Mouse (Mus musculus) stomach, embryonic 14.5 days (tissue): Measurements from ENCODE around the gene Lamc3. TPM values are rescaled to one million over a fixed set of nuclear protein-coding genes. Genes with fewer than 3 reads are reported as not detected.

ENCODE experiments used
- ATAC-seq: fragments of 200-750 bp; cut with Nextera tagmentation; 2 replicates; pipeline ENCODE4 v1.8.0; 2017; ENCODE audit warnings: low read depth, moderate TSS enrichment; ENCODE audit not compliant: insufficient number of reproducible peaks, insufficient read depth, low FRiP score
- H3K27ac ChIP-seq: fragments of 300-500 bp; sonication (generic); 2 replicates; pipeline ENCODE4 v1.5.1; 2014; ENCODE audit warnings: mild to moderate bottlenecking, low read length, moderate library complexity, mixed read lengths
- H3K27me3 ChIP-seq: fragments of 300-500 bp; sonication (generic); 2 replicates; pipeline ENCODE4 v1.6.1; 2014; ENCODE audit warnings: low read length, control low read depth, mixed read lengths; ENCODE audit not compliant: control insufficient read depth, insufficient read depth
- H3K36me3 ChIP-seq: fragments of 300-500 bp; sonication (generic); 2 replicates; pipeline ENCODE4 v1.6.1; 2014; ENCODE audit warnings: mild to moderate bottlenecking, control low read depth, low read length, moderate library complexity, mixed read lengths; ENCODE audit not compliant: control insufficient read depth, insufficient read depth
- H3K4me1 ChIP-seq: fragments of 300-500 bp; sonication (generic); 2 replicates; pipeline ENCODE4 v1.6.1; 2014; ENCODE audit warnings: low read length, control low read depth, mixed read lengths; ENCODE audit not compliant: control insufficient read depth, insufficient read depth
- H3K4me2 ChIP-seq: fragments of 300-500 bp; sonication (generic); replicated peaks from 2 replicates; pipeline ENCODE4 v1.6.1; 2014; ENCODE audit warnings: low read depth, low read length, control low read depth
- H3K4me3 ChIP-seq: fragments of 300-500 bp; sonication (generic); 2 replicates; pipeline ENCODE4 v1.5.1; 2014; ENCODE audit warnings: low read depth, low read length, control low read depth
- H3K9ac ChIP-seq: fragments of 300-500 bp; sonication (generic); replicated peaks from 2 replicates; pipeline ENCODE4 v1.6.1; 2014; ENCODE audit warnings: low read depth, mild to moderate bottlenecking, control low read depth, low read length, moderate library complexity, mixed read lengths
- H3K9me3 ChIP-seq: fragments of 300-500 bp; sonication (generic); 2 replicates; pipeline ENCODE4 v1.6.1; 2016; ENCODE audit warnings: low read depth, low read length, control low read depth; ENCODE audit not compliant: control insufficient read depth
- WGBS: fragments of 180-500 bp; shearing (Covaris S2); extraction: QIAGEN DNeasy Blood & Tissue Kit; methylation state at CpG from one replicate; pipeline ENCODE4 v1.1.7; 2014; 5-methylcytosine and 5-hydroxymethylcytosine counted together
- polyA plus RNA-seq: library from polyadenylated mRNA; unstranded; fragments of >200 nt; fragmentation: Nextera tagmentation; extraction: Ambion mirVana; gene quantifications from 2 replicates; pipeline ENCODE4 v1.2.1, GENCODE M21; 2014

Gene Lamc3
- polyA plus RNA-seq, 1 experiment from 2014 or later = 0.36 TPM

GRCm38 (mm10) chr2:31884806-31885205 is 2.3 kb upstream of the Lamc3 start:
- ATAC-seq = no peak
- H3K4me3 ChIP-seq = no peak overlapping the region
- no peak overlapping the region for H3K27ac ChIP-seq
- H3K4me1 ChIP-seq = peaks cover 5% of the 10 kb centered on the region; the same call in 1 of the 2 replicates
- H3K9me3 ChIP-seq = no peaks in the 10 kb centered on the region
- no peak overlapping the region for H3K4me2 ChIP-seq
- no peak overlapping the region for H3K9ac ChIP-seq
- no peaks in the 10 kb centered on the region for H3K36me3 ChIP-seq
- H3K27me3 ChIP-seq = peaks cover 22% of the 10 kb centered on the region
- WGBS = 21% methylated on average over 6 of the region's 6 CpGs

- Histone ChIP-seq H3K4me2 (no peak overlapping the region), H3K4me3 (no peak overlapping the region), H3K27me3 (peaks cover 22% of the 10 kb centered on the region), H3K36me3 (no peaks in the 10 kb centered on the region), H3K9ac (no peak overlapping the region), H3K27ac (no peak overlapping the region), H3K9me3 (no peaks in the 10 kb centered on the region), H3K4me1 (peaks cover 5% of the 10 kb centered on the region; the same call in 1 of the 2 replicates)
- ATAC-seq = no peak
- 44% methylated on average over 1 of the region's 1 CpGs for WGBS
These were observed 1.8 kb downstream of the Lamc3 start for GRCm38 (mm10) chr2:31888871-31889270.

GRCm38 (mm10) chr2:31891219-31891618 is 4.1 kb downstream of the Lamc3 start:
- H3K9me3 ChIP-seq = no peaks in the 10 kb centered on the region
- H3K27ac ChIP-seq = no peak overlapping the region
- no peak overlapping the region for H3K4me3 ChIP-seq
- H3K9ac ChIP-seq = no peak overlapping the region
- H3K4me1 ChIP-seq = peaks cover 5% of the 10 kb centered on the region; the same call in 1 of the 2 replicates
- WGBS = 87% methylated on average over 2 of the region's 2 CpGs
- no peaks in the 10 kb centered on the region for H3K36me3 ChIP-seq
- H3K27me3 ChIP-seq = peaks cover 18% of the 10 kb centered on the region
- no peak overlapping the region for H3K4me2 ChIP-seq
- ATAC-seq = no peak

GRCm38 (mm10) chr2:31893110-31893669 is 6.1 kb downstream of the Lamc3 start:
- Histone ChIP-seq H3K27ac (no peak overlapping the region), H3K36me3 (no peaks in the 10 kb centered on the region), H3K4me2 (no peak overlapping the region), H3K4me3 (no peak overlapping the region), H3K27me3 (0 out of 2 replicates have a peak, but pooled peaks cover 3% of the 10 kb centered on the region), H3K4me1 (no peaks in the 10 kb centered on the region), H3K9me3 (no peaks in the 10 kb centered on the region), H3K9ac (no peak overlapping the region)
- WGBS = 55% methylated on average over 10 of the region's 10 CpGs
- no peak for ATAC-seq

GRCm38 (mm10) chr2:31894221-31894870 is 7.3 kb downstream of the Lamc3 start:
- no peaks in the 10 kb centered on the region for H3K4me1 ChIP-seq
- H3K4me2 ChIP-seq = no peak overlapping the region
- no peaks in the 10 kb centered on the region for H3K9me3 ChIP-seq
- no peak for ATAC-seq
- WGBS = 62% methylated on average over 13 of the region's 13 CpGs
- H3K4me3 ChIP-seq = no peak overlapping the region
- no peak overlapping the region for H3K9ac ChIP-seq
- H3K36me3 ChIP-seq = no peaks in the 10 kb centered on the region
- no peaks in the 10 kb centered on the region for H3K27me3 ChIP-seq
- no peak overlapping the region for H3K27ac ChIP-seq

- H3K4me2 ChIP-seq = no peak overlapping the region
- no peak overlapping the region for H3K4me3 ChIP-seq
- H3K9ac ChIP-seq = no peak overlapping the region
- no peaks in the 10 kb centered on the region for H3K27me3 ChIP-seq
- H3K27ac ChIP-seq = no peak overlapping the region
- WGBS = 77% methylated on average over 4 of the region's 4 CpGs
- no peaks in the 10 kb centered on the region for H3K36me3 ChIP-seq
- no peak for ATAC-seq
- H3K4me1 ChIP-seq = 0 out of 2 replicates have a peak, but pooled peaks cover 1% of the 10 kb centered on the region
- no peaks in the 10 kb centered on the region for H3K9me3 ChIP-seq
These were observed 13.8 kb downstream of the Lamc3 start for GRCm38 (mm10) chr2:31900932-31901331.

- Histone ChIP-seq H3K4me2 (no peak overlapping the region), H3K4me1 (0 out of 2 replicates have a peak, but pooled peaks cover 5% of the 10 kb centered on the region), H3K4me3 (no peak overlapping the region), H3K9ac (no peak overlapping the region), H3K9me3 (no peaks in the 10 kb centered on the region), H3K27me3 (no peaks in the 10 kb centered on the region), H3K27ac (no peak overlapping the region), H3K36me3 (no peaks in the 10 kb centered on the region)
- peak; percentile 25; the same call in 1 of the 2 replicates for ATAC-seq
- 60% methylated on average over 4 of the region's 4 CpGs for WGBS
These were observed 14.7 kb downstream of the Lamc3 start for GRCm38 (mm10) chr2:31901659-31902362.

GRCm38 (mm10) chr2:31904089-31904488 is 17.0 kb downstream of the Lamc3 start:
- ATAC-seq = no peak
- H3K36me3 ChIP-seq = no peaks in the 10 kb centered on the region
- no peaks in the 10 kb centered on the region for H3K9me3 ChIP-seq
- no peak overlapping the region for H3K4me3 ChIP-seq
- H3K9ac ChIP-seq = no peak overlapping the region
- WGBS = 28% methylated on average over 6 of the region's 6 CpGs
- no peaks in the 10 kb centered on the region for H3K27me3 ChIP-seq
- H3K4me2 ChIP-seq = no peak overlapping the region
- no peak overlapping the region for H3K27ac ChIP-seq
- 0 out of 2 replicates have a peak, but pooled peaks cover 5% of the 10 kb centered on the region for H3K4me1 ChIP-seq
